Mouse (Mus musculus) spleen, postnatal 14 days (tissue): ENCODE measurements around the gene Mgst3.

Experiments used
- DNase-seq, 2 experiments: peaks; one replicate each; pipeline ENCODE4 v3.0.0; 2021 to 2022; ENCODE audit warnings: low spot score in 2 of 2

Gene Mgst3

GRCm38 (mm10) chr1:167387796-167388195 is 5.8 kb downstream of the Mgst3 start:
- DNase-seq = no peak

GRCm38 (mm10) chr1:167387310-167387709 is 6.3 kb downstream of the Mgst3 start:
- no peak for DNase-seq

DNA sequence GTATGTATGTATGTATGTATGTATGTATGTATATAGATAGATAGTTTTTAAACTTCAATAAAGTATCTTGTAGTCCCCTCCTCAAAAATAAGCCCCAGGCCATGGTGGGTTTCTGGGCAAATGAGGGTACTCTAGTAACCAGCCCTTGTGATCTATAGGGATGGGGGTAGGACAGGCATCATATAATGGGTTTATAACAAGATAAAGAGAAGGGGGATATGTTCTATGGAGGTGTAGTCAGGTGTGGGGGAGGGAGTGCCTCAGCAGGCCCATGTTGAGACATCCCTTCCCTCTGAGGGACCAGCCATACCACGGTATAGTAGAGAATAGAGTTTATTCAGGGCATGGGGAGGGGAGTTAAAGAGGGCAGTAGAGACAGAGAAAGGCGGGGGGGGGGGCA is 7.2 kb downstream of the Mgst3 start:
- DNase-seq = no peak

DNA sequence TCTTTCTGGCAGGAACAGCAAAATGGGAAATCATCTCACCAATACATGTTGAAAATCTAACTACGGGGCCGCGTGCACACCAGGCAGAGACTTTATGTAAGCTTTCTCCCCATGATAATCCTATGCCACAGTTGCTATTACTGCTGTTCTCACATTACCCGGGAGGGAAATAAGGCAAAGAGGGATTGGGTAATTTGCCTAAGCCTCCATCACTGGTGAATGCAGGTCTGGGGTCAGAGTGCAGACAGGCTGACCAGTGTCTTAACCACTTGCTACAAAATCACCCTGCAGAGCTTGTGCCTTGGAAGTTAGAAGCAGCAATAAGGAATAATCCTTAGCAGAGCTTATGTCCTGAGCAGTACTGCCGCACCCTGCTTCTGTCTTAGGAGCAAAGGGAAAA is 8.0 kb downstream of the Mgst3 start:
- DNase-seq = no peak

GRCm38 (mm10) chr1:167385211-167385610 is 8.4 kb downstream of the Mgst3 start:
- no peak for DNase-seq

DNA sequence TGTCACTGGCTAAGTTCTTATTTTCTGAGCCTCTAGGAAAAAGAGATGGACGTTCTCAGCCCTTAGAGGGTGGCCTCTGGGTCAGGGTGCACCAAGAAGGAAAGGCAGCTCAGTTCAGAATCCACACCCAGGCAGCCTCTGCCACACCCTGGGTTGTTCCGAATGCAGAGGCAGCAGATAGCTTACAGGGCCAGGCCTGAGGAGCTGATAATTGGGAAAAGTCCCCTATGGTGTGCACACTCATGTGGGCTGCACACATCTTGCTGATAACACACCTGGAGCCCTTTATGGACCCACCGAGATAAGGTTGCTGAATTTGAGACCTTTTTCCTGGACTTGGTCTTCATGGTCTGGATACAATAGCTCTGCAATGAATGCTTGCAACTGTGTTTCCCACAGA is 9.5 kb downstream of the Mgst3 start:
- DNase-seq = peak; percentile 37 to 48

- DNase-seq = no peak
Measured at GRCm38 (mm10) chr1:167383178-167383577, 10.5 kb downstream of the Mgst3 start.

- DNase-seq = no peak
Measured at GRCm38 (mm10) chr1:167382763-167383162, 10.9 kb downstream of the Mgst3 start.

GRCm38 (mm10) chr1:167382316-167382715 is 11.3 kb downstream of the Mgst3 start:
- DNase-seq = no peak

GRCm38 (mm10) chr1:167381050-167382015 is 12.3 kb downstream of the Mgst3 start:
- no peak for DNase-seq

DNA sequence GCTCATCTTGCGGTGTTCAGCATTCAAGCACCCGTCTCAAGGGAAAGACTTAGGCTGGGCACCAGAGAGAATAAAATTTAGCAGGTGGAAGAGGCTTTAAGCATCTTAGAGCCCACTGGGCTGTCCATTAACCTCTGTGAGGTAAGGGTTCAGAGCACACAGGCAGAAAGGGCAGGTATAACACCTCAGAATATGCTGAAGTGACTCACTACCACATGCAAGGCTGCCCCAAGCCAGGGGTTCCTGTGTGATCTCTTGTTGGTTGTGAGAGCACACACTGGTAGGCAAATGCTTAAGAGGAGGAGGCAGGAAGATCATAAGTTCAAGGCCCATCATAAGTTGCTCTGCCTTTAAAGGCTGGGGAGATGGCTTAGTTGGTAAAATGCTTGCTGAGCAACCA is 13.4 kb downstream of the Mgst3 start:
- DNase-seq = no peak

DNA sequence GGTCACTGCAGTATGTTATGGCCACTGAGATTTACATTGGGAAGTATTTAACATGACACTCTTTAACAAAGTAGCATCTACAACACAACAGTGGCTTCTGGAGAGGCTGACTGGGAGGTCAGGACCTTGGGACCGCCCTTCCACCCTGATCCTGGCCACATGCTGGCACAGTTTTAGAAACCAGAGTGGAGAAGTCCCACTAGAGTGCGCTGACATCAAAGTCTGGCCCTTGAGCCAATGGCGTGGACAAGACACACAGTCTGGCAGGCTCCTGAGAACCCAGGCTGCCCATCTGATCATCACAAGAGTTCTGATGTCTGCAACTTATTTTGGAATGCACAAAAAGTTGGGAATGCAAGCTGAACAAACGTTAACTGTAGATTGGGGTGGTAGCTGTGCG is 13.9 kb downstream of the Mgst3 start:
- DNase-seq = no peak

DNA sequence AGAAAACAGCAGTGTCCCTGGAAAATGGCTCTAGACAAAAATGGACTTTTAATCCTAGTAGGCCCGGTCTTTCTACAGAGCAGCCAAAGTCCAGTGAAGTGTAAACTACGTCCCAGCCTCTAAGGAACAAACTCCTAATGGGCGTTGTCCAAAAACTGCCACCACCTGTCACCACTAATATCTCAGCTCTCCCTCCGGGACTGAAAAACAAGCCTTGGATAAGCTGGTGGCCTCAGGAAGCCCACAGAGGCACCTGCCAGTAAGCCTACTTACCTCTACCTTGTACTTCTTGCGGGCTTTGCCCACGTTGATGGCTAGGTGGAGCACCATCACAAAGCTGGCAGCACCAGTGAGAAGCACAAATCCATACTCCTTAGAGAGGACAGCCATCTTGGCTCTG is 15.6 kb downstream of the Mgst3 start:
- DNase-seq = no peak

GRCm38 (mm10) chr1:167374942-167375341 is 18.7 kb downstream of the Mgst3 start:
- DNase-seq = no peak

DNA sequence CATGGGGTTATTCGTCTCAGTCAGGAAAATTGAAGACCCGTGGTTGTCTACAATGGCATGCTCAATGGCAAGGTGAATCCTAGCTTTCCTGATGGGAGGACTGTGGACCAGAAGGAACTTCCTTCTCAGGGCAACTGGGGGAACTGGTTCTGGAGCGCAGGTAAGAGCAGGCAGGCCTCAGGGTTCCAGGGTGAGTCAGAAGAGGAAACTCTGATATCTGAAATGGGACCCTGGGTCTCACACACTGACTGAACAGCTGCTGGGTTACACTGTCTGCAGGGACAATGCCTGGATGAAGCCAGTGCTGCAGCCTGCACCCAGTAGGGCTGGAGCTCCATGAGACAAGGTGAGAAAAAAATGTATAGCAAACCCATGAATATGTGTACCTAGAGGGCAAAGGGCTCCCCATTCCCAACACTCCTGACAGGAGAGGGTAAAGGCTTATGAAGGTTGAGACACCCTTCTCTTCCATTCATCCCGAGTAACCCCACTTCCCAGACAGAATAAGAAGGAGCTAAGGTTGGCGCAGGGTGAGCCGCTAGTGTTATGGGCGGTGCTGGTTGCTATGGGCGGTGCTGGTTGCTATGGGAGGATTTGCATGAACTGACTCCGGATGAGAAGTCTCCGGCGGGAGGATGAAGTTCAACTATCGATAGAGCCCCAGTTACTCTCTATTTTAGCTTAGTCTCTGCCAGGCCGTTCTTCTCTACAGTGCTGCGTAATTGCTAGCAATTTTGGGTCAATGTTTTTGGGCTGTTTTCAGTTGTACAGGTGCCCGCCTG is 19.4 kb downstream of the Mgst3 start:
- DNase-seq = peak; percentile 73 to 78

- no peak for DNase-seq
Measured at GRCm38 (mm10) chr1:167372739-167373138, 20.9 kb downstream of the Mgst3 start.

- DNase-seq = peak; percentile 83 to 90
Measured at GRCm38 (mm10) chr1:167369905-167370304, 23.7 kb downstream of the Mgst3 start.

DNA sequence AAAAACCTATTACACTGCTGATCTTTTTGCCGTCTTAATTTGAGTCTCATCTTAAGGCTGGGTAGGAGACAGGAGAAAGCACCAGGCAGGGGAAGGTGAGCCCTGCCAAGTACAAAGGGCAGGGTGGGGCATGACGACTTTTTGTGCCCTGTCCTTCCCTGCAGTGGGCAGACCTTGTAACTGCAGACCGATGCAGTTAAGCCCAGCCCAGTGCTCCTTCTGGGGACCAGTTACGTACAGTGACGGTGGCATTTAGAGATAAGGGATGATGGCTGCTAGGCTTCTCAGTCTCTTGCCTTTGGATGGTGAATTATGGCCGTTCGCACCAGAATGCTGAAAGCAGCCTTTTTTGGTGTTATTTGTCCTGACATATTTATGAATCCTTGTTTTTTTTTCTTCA is 25.1 kb downstream of the Mgst3 start:
- DNase-seq = peak in 1 of 2 experiments; percentile 23

DNA sequence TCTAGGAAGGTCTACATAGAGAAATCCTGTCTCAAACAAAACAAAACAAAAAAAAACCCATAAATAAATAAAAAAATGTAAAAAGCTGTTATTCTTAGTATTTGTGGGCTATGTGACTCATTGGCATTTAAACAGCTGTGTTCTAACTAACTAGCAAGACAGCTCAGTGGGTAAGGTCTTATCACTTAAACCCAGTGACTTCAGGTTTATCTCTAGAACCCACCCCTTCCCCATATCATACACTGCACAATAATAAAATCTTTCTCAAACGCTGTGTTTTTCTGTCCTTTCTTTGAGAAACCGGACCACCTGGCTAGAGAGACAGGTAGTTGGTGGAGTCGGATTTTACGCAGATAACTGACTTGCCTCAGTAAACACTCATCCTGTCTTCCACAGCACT is 25.6 kb downstream of the Mgst3 start:
- no peak for DNase-seq

- DNase-seq = no peak
Measured at GRCm38 (mm10) chr1:167366621-167367020, 27.0 kb downstream of the Mgst3 start.

GRCm38 (mm10) chr1:167365808-167366207 is 27.8 kb downstream of the Mgst3 start:
- no peak for DNase-seq

DNA sequence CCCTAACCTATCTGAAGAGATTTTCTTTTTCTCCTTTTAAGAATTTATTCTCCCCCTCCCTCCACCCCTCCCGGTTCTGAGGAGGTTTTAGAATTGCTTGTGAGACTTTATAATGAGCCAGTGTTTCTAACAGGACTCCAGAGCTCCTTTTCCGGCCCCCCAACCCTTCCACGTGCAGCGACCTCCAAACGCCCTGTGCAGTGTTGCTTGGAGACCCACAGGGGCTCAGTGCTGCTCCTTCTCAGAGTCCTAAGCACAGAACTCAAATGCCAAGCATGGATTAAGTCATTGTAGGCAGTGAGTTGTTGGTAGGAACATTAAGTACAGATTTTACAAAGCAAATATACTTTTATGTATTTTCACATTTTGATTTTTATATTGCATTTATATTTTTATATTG is 30.3 kb downstream of the Mgst3 start:
- DNase-seq = no peak

- no peak for DNase-seq
Measured at GRCm38 (mm10) chr1:167362819-167363218, 30.8 kb downstream of the Mgst3 start.
